Mouse (Mus musculus): ENCODE results near the gene Dnaja4. TPM values are rescaled to one million over a fixed set of nuclear protein-coding genes. Genes with fewer than 3 reads are reported as not detected.

The Dnaja4 gene
- total and polyA plus RNA-seq, 3 experiments = 0.16 to 18.6 TPM; not detected in 1

- H3K4me1 ChIP-seq (ENCODE audit: insufficient read depth, low read depth, low read length) = peaks cover 10% of the 10 kb centered on the region
- H3K27me3 ChIP-seq (ENCODE audit: insufficient read depth, low read length) = no peaks in the 10 kb centered on the region; the same call in none of the 2 replicates
- H3K4me3 ChIP-seq (ENCODE audit: low read depth, low read length) = no peak overlapping the region
- no peak for ATAC-seq (ENCODE audit: extremely low read depth, insufficient number of reproducible peaks, low FRiP score, poor library complexity, severe bottlenecking)
- TF ChIP-seq CTCF (IDR thresholded peaks at IDR 0.05; ENCODE audit: low read depth, low read length) (no peak), TAL1 (conservative IDR thresholded peaks at IDR 0.05; ENCODE audit: low read depth, low read length) (no peak), POLR2AphosphoS5 (IDR thresholded peaks at IDR 0.05; ENCODE audit: insufficient replicate concordance, low read depth, low read length) (no peak), GATA1 (IDR thresholded peaks at IDR 0.05; ENCODE audit: borderline replicate concordance, low read length) (no peak), GATA2 (IDR thresholded peaks at IDR 0.05; ENCODE audit: borderline replicate concordance, low read depth, low read length) (no peak)
- H3K36me3 ChIP-seq (replicated peaks) = no peaks in the 10 kb centered on the region
- no peak for DNase-seq (ENCODE audit: low spot score)
- no peaks in the 10 kb centered on the region for H3K9me3 ChIP-seq (replicated peaks)
Measured at GRCm38 (mm10) chr9:54705561-54705960, 6.9 kb downstream of the Dnaja4 start.

GRCm38 (mm10) chr9:54707288-54707999 is 8.8 kb downstream of the Dnaja4 start:
- H3K4me3 ChIP-seq (ENCODE audit: low read depth, low read length) = no peak overlapping the region
- peaks cover 18% of the 10 kb centered on the region for H3K36me3 ChIP-seq (replicated peaks)
- no peak for TF ChIP-seq TAL1 (conservative IDR thresholded peaks at IDR 0.05; ENCODE audit: low read depth, low read length)
- no peak for TF ChIP-seq CTCF (IDR thresholded peaks at IDR 0.05; ENCODE audit: low read depth, low read length)
- TF ChIP-seq GATA2 (IDR thresholded peaks at IDR 0.05; ENCODE audit: borderline replicate concordance, low read depth, low read length) = no peak
- no peak for TF ChIP-seq GATA1 (IDR thresholded peaks at IDR 0.05; ENCODE audit: borderline replicate concordance, low read length)
- TF ChIP-seq POLR2AphosphoS5 (IDR thresholded peaks at IDR 0.05; ENCODE audit: insufficient replicate concordance, low read depth, low read length) = no peak
- H3K27me3 ChIP-seq (ENCODE audit: insufficient read depth, low read length) = no peaks in the 10 kb centered on the region; the same call in none of the 2 replicates
- H3K9me3 ChIP-seq (replicated peaks) = no peaks in the 10 kb centered on the region
- peaks cover 10% of the 10 kb centered on the region for H3K4me1 ChIP-seq (ENCODE audit: insufficient read depth, low read depth, low read length)
- DNase-seq (ENCODE audit: low spot score) (no peak), ATAC-seq (ENCODE audit: extremely low read depth, insufficient number of reproducible peaks, low FRiP score, poor library complexity, severe bottlenecking) (no peak)

GRCm38 (mm10) chr9:54708085-54708484 is 9.4 kb downstream of the Dnaja4 start:
- Histone ChIP-seq H3K9me3 (replicated peaks) (no peaks in the 10 kb centered on the region), H3K36me3 (replicated peaks) (peaks cover 24% of the 10 kb centered on the region), H3K27me3 (ENCODE audit: insufficient read depth, low read length) (no peaks in the 10 kb centered on the region; the same call in none of the 2 replicates), H3K4me1 (ENCODE audit: insufficient read depth, low read depth, low read length) (peaks cover 10% of the 10 kb centered on the region), H3K4me3 (ENCODE audit: low read depth, low read length) (no peak overlapping the region)
- TF ChIP-seq POLR2AphosphoS5 (IDR thresholded peaks at IDR 0.05; ENCODE audit: insufficient replicate concordance, low read depth, low read length) (no peak), TAL1 (conservative IDR thresholded peaks at IDR 0.05; ENCODE audit: low read depth, low read length) (no peak), GATA2 (IDR thresholded peaks at IDR 0.05; ENCODE audit: borderline replicate concordance, low read depth, low read length) (no peak), GATA1 (IDR thresholded peaks at IDR 0.05; ENCODE audit: borderline replicate concordance, low read length) (no peak), CTCF (IDR thresholded peaks at IDR 0.05; ENCODE audit: low read depth, low read length) (no peak)
- DNase-seq (ENCODE audit: low spot score) = no peak
- ATAC-seq (ENCODE audit: extremely low read depth, insufficient number of reproducible peaks, low FRiP score, poor library complexity, severe bottlenecking) = no peak

GRCm38 (mm10) chr9:54715776-54716175 is 17.1 kb downstream of the Dnaja4 start:
- DNase-seq (ENCODE audit: low spot score) (no peak), ATAC-seq (ENCODE audit: extremely low read depth, insufficient number of reproducible peaks, low FRiP score, poor library complexity, severe bottlenecking) (no peak)
- Histone ChIP-seq H3K4me3 (ENCODE audit: low read depth, low read length) (no peak overlapping the region), H3K9me3 (replicated peaks) (no peaks in the 10 kb centered on the region), H3K4me1 (ENCODE audit: insufficient read depth, low read depth, low read length) (no peaks in the 10 kb centered on the region), H3K36me3 (replicated peaks) (peaks cover 100% of the 10 kb centered on the region), H3K27me3 (ENCODE audit: insufficient read depth, low read length) (no peaks in the 10 kb centered on the region)
- no peak for TF ChIP-seq GATA2 (IDR thresholded peaks at IDR 0.05; ENCODE audit: borderline replicate concordance, low read depth, low read length)
- TF ChIP-seq TAL1 (conservative IDR thresholded peaks at IDR 0.05; ENCODE audit: low read depth, low read length) = no peak
- no peak for TF ChIP-seq POLR2AphosphoS5 (IDR thresholded peaks at IDR 0.05; ENCODE audit: insufficient replicate concordance, low read depth, low read length)
- no peak for TF ChIP-seq CTCF (IDR thresholded peaks at IDR 0.05; ENCODE audit: low read depth, low read length)
- TF ChIP-seq GATA1 (IDR thresholded peaks at IDR 0.05; ENCODE audit: borderline replicate concordance, low read length) = no peak

GRCm38 (mm10) chr9:54717527-54717926 is 18.9 kb downstream of the Dnaja4 start:
- no peak overlapping the region for H3K4me3 ChIP-seq (ENCODE audit: low read depth, low read length)

GRCm38 (mm10) chr9:54722156-54722555 is 23.5 kb downstream of the Dnaja4 start:
- no peak overlapping the region for H3K4me3 ChIP-seq (ENCODE audit: low read depth, low read length)
- DNase-seq (ENCODE audit: low spot score) (no peak), ATAC-seq (ENCODE audit: extremely low read depth, insufficient number of reproducible peaks, low FRiP score, poor library complexity, severe bottlenecking) (no peak)
- peaks cover 95% of the 10 kb centered on the region for H3K36me3 ChIP-seq (replicated peaks)
- H3K27me3 ChIP-seq (ENCODE audit: insufficient read depth, low read length) = no peaks in the 10 kb centered on the region
- H3K4me1 ChIP-seq (ENCODE audit: insufficient read depth, low read depth, low read length) = no peaks in the 10 kb centered on the region; the same call in 1 of the 2 replicates
- no peak for TF ChIP-seq POLR2AphosphoS5 (IDR thresholded peaks at IDR 0.05; ENCODE audit: insufficient replicate concordance, low read depth, low read length)
- no peak for TF ChIP-seq TAL1 (conservative IDR thresholded peaks at IDR 0.05; ENCODE audit: low read depth, low read length)
- TF ChIP-seq GATA1 (IDR thresholded peaks at IDR 0.05; ENCODE audit: borderline replicate concordance, low read length) = no peak
- TF ChIP-seq CTCF (IDR thresholded peaks at IDR 0.05; ENCODE audit: low read depth, low read length) = no peak
- TF ChIP-seq GATA2 (IDR thresholded peaks at IDR 0.05; ENCODE audit: borderline replicate concordance, low read depth, low read length) = no peak
- H3K9me3 ChIP-seq (replicated peaks) = no peaks in the 10 kb centered on the region

More at GRCm38 (mm10) chr9:54717527-54717926, 18.9 kb downstream of the Dnaja4 start:
- H3K27me3 ChIP-seq (ENCODE audit: insufficient read depth, low read length) = no peaks in the 10 kb centered on the region
- DNase-seq (ENCODE audit: low spot score) (no peak), ATAC-seq (ENCODE audit: extremely low read depth, insufficient number of reproducible peaks, low FRiP score, poor library complexity, severe bottlenecking) (no peak)
- no peaks in the 10 kb centered on the region for H3K4me1 ChIP-seq (ENCODE audit: insufficient read depth, low read depth, low read length)
- no peaks in the 10 kb centered on the region for H3K9me3 ChIP-seq (replicated peaks)
- H3K36me3 ChIP-seq (replicated peaks) = peaks cover 95% of the 10 kb centered on the region
- TF ChIP-seq CTCF (IDR thresholded peaks at IDR 0.05; ENCODE audit: low read depth, low read length) (no peak), POLR2AphosphoS5 (IDR thresholded peaks at IDR 0.05; ENCODE audit: insufficient replicate concordance, low read depth, low read length) (no peak), GATA1 (IDR thresholded peaks at IDR 0.05; ENCODE audit: borderline replicate concordance, low read length) (no peak), GATA2 (IDR thresholded peaks at IDR 0.05; ENCODE audit: borderline replicate concordance, low read depth, low read length) (no peak), TAL1 (conservative IDR thresholded peaks at IDR 0.05; ENCODE audit: low read depth, low read length) (no peak)

Data from G1E (cell line).